ENCODE assay signal across 17 mouse cellular contexts in the genomic region with DNA sequence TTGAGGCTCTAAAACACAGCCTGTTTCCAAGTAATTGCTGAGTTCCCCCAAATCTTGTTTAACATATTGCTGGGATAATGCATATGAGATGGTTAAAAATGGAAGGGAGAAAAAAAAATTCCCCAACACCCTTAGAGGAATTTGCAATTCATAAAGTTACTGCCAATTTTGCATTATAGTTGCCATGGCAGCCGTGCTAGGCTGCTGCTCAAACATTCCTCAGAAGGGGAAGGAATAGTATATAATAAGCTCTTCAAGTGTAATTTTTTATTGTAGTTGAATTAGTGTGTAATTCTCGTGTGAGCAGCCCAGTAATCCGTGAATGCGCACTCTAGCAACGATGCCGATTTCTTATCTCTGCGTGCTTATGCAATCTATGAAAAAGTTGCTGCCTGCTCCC. TPM values are rescaled to one million over a fixed set of nuclear protein-coding genes. Genes with fewer than 3 reads are reported as not detected.
DNase-seq lines count a peak whose midpoint lies in the region; ATAC-seq and TF ChIP-seq lines count a peak whose summit lies in the region.
"Had no signal": no experiment of that assay in that cellular context is flagged by ENCODE, and none has a peak within 500 bp of the region (broad histone marks: within the 10 kb centered on the region; RNA-seq: fewer than 3 reads in every experiment).

No protein-coding gene starts in this region.

- DNase-seq in forebrain, embryonic 11.5 days (ENCODE audit: low spot score), result no peak
- DNase-seq in limb, embryonic 14.5 days (ENCODE audit: low spot score), result peak; percentile 66
- DNase-seq in limb, embryonic 10.5 days (ENCODE audit: low spot score), result no peak
- peak; percentile 62 to 70 for DNase-seq in left cerebral cortex, postnatal 14 days (ENCODE audit: low spot score in 2 of 2)
- DNase-seq in right cerebral cortex, postnatal 36 days (ENCODE audit: low spot score in 2 of 2), result peak; percentile 34 to 68
- DNase-seq in thymus, postnatal 10 days (ENCODE audit: low spot score in 2 of 2), result no peak
- DNase-seq: cerebellum, postnatal 10 days; kidney, postnatal 14 days had no signal

- H3K4me3 ChIP-seq in forebrain, embryonic 13.5 days, result no peak overlapping the region
- H3K4me3 ChIP-seq in forebrain, embryonic 11.5 days (ENCODE audit: low read depth, low read length), result no peak overlapping the region
- no peak overlapping the region for H3K4me3 ChIP-seq in limb, embryonic 14.5 days (replicated peaks; ENCODE audit: low read length)
- no peak overlapping the region for H3K4me3 ChIP-seq in limb, embryonic 10.5 days
- no peak overlapping the region for H3K4me3 ChIP-seq in kidney, embryonic 14.5 days (ENCODE audit: low read length)
- H3K4me3 ChIP-seq: embryonic facial prominence, embryonic 15.5 days; heart, embryonic 10.5 days; limb, embryonic 12.5 days; lung, embryonic 15.5 days; midbrain, embryonic 12.5 days had no signal

- peak; percentile 87 for ATAC-seq in forebrain, embryonic 13.5 days
- no peak for ATAC-seq in forebrain, embryonic 11.5 days (replicated peaks; ENCODE audit: low FRiP score)
- ATAC-seq in limb, embryonic 14.5 days (ENCODE audit: low FRiP score, low read depth), result peak; percentile 38; the same call in 1 of the 2 replicates
- ATAC-seq in kidney, embryonic 14.5 days (ENCODE audit: low FRiP score, low TSS enrichment), result no peak

- no peak overlapping the region for H3K4me2 ChIP-seq in forebrain, embryonic 13.5 days
- no peak overlapping the region for H3K4me2 ChIP-seq in forebrain, embryonic 11.5 days (ENCODE audit: low read depth, low read length, severe bottlenecking)
- no peak overlapping the region for H3K4me2 ChIP-seq in limb, embryonic 14.5 days (replicated peaks; ENCODE audit: low read depth, low read length, severe bottlenecking)
- H3K4me2 ChIP-seq in kidney, embryonic 14.5 days (replicated peaks; ENCODE audit: low read depth, low read length), result no peak overlapping the region
- H3K4me2 ChIP-seq: embryonic facial prominence, embryonic 15.5 days; limb, embryonic 12.5 days; lung, embryonic 15.5 days; midbrain, embryonic 12.5 days had no signal

- WGBS in forebrain, embryonic 13.5 days, result 51% methylated on average over 7 of the region's 7 CpGs
- 83% methylated on average over 7 of the region's 7 CpGs for WGBS in forebrain, embryonic 11.5 days
- 59% methylated on average over 7 of the region's 7 CpGs for WGBS in limb, embryonic 14.5 days
- 96% methylated on average over 7 of the region's 7 CpGs for WGBS in limb, embryonic 10.5 days
- 86% methylated on average over 7 of the region's 7 CpGs for WGBS in kidney, embryonic 14.5 days

- H3K4me1 ChIP-seq in forebrain, embryonic 13.5 days, result peaks cover 20% of the 10 kb centered on the region
- H3K4me1 ChIP-seq in forebrain, embryonic 11.5 days (replicated peaks; ENCODE audit: control insufficient read depth, insufficient read depth, low read length), result no peaks in the 10 kb centered on the region; the same call in 1 of the 2 replicates
- peaks cover 26% of the 10 kb centered on the region for H3K4me1 ChIP-seq in limb, embryonic 14.5 days (ENCODE audit: control insufficient read depth, insufficient read depth, low read length)
- H3K4me1 ChIP-seq in limb, embryonic 10.5 days, result peaks cover 24% of the 10 kb centered on the region
- H3K4me1 ChIP-seq in kidney, embryonic 14.5 days (ENCODE audit: control insufficient read depth, insufficient read depth, low read length), result no peaks in the 10 kb centered on the region
- H3K4me1 ChIP-seq: heart, embryonic 10.5 days had no signal

- H3K36me3 ChIP-seq in forebrain, embryonic 13.5 days (ENCODE audit: poor library complexity, severe bottlenecking), result no peaks in the 10 kb centered on the region
- H3K36me3 ChIP-seq in forebrain, embryonic 11.5 days (ENCODE audit: control insufficient read depth, insufficient read depth, low read length), result no peaks in the 10 kb centered on the region
- no peaks in the 10 kb centered on the region for H3K36me3 ChIP-seq in limb, embryonic 14.5 days (ENCODE audit: control insufficient read depth, insufficient read depth, low read length)
- H3K36me3 ChIP-seq in limb, embryonic 10.5 days, result no peaks in the 10 kb centered on the region
- no peaks in the 10 kb centered on the region for H3K36me3 ChIP-seq in kidney, embryonic 14.5 days (ENCODE audit: control insufficient read depth, insufficient read depth, low read length)
- H3K36me3 ChIP-seq: embryonic facial prominence, embryonic 15.5 days; heart, embryonic 10.5 days; limb, embryonic 12.5 days; lung, embryonic 15.5 days; midbrain, embryonic 12.5 days had no signal

- no peak for TF ChIP-seq POLR2A in limb, embryonic 14.5 days (IDR thresholded peaks at IDR 0.05; ENCODE audit: borderline replicate concordance, extremely low read depth, insufficient read depth, insufficient read length)

- no peak overlapping the region for H3K9ac ChIP-seq in forebrain, embryonic 13.5 days
- H3K9ac ChIP-seq in forebrain, embryonic 11.5 days (ENCODE audit: low read length), result no peak overlapping the region
- no peak overlapping the region for H3K9ac ChIP-seq in limb, embryonic 14.5 days (ENCODE audit: low read depth, low read length, severe bottlenecking)
- no peak overlapping the region for H3K9ac ChIP-seq in kidney, embryonic 14.5 days (ENCODE audit: low read depth, low read length)
- H3K9ac ChIP-seq: embryonic facial prominence, embryonic 15.5 days; limb, embryonic 12.5 days; lung, embryonic 15.5 days; midbrain, embryonic 12.5 days had no signal

- no peaks in the 10 kb centered on the region for H3K27me3 ChIP-seq in forebrain, embryonic 13.5 days
- no peaks in the 10 kb centered on the region for H3K27me3 ChIP-seq in forebrain, embryonic 11.5 days (ENCODE audit: control insufficient read depth, insufficient read depth, low read length)
- no peaks in the 10 kb centered on the region for H3K27me3 ChIP-seq in limb, embryonic 14.5 days (ENCODE audit: control insufficient read depth, insufficient read depth, low read length)
- H3K27me3 ChIP-seq in limb, embryonic 10.5 days (ENCODE audit: low read depth, poor library complexity, severe bottlenecking), result no peaks in the 10 kb centered on the region
- no peaks in the 10 kb centered on the region for H3K27me3 ChIP-seq in kidney, embryonic 14.5 days (ENCODE audit: control insufficient read depth, insufficient read depth, low read length)
- H3K27me3 ChIP-seq: embryonic facial prominence, embryonic 15.5 days; limb, embryonic 12.5 days; lung, embryonic 15.5 days had no signal

- intact Hi-C loops in left cerebral cortex, postnatal 14 days (cut with DNase I), result no loop called here

- H3K9me3 ChIP-seq in forebrain, embryonic 13.5 days (replicated peaks), result no peaks in the 10 kb centered on the region
- H3K9me3 ChIP-seq in forebrain, embryonic 11.5 days (ENCODE audit: control insufficient read depth, low read length), result no peaks in the 10 kb centered on the region
- no peaks in the 10 kb centered on the region for H3K9me3 ChIP-seq in limb, embryonic 14.5 days (ENCODE audit: control insufficient read depth, low read length)
- no peaks in the 10 kb centered on the region for H3K9me3 ChIP-seq in limb, embryonic 10.5 days (replicated peaks)
- H3K9me3 ChIP-seq in kidney, embryonic 14.5 days (ENCODE audit: control insufficient read depth, low read length), result no peaks in the 10 kb centered on the region
- H3K9me3 ChIP-seq: embryonic facial prominence, embryonic 15.5 days; heart, embryonic 10.5 days; limb, embryonic 12.5 days; lung, embryonic 15.5 days had no signal

- no peak overlapping the region for H3K27ac ChIP-seq in forebrain, embryonic 13.5 days
- H3K27ac ChIP-seq in forebrain, embryonic 11.5 days (ENCODE audit: low read depth, low read length), result no peak overlapping the region
- no peak overlapping the region for H3K27ac ChIP-seq in limb, embryonic 14.5 days (replicated peaks; ENCODE audit: low read depth, low read length)
- no peak overlapping the region for H3K27ac ChIP-seq in limb, embryonic 10.5 days
- no peak overlapping the region for H3K27ac ChIP-seq in kidney, embryonic 14.5 days (ENCODE audit: low read depth, low read length)
- H3K27ac ChIP-seq: embryonic facial prominence, embryonic 15.5 days; heart, embryonic 10.5 days; limb, embryonic 12.5 days; lung, embryonic 15.5 days; midbrain, embryonic 12.5 days had no signal

RNA-seq across cellular contexts. Expression of a gene that starts 1.2 kb away (rescaled TPM):
- polyA plus RNA-seq in forebrain, embryonic 13.5 days (2015; fragmentation: Nextera tagmentation; extraction: Ambion mirVana), result 0.23 and 0.27 TPM in 2 replicates
- polyA plus RNA-seq in forebrain, embryonic 11.5 days (2014; fragmentation: Nextera tagmentation; extraction: Ambion mirVana), result 0.20 and 0.41 TPM in 2 replicates
- polyA plus RNA-seq in limb, embryonic 14.5 days (2012; rRNA removed), result 0.05 TPM in 1 of 2 replicates, not detected in the other
- 0.23 TPM in 1 of 2 replicates, not detected in the other for polyA plus RNA-seq in limb, embryonic 14.5 days (2014; fragmentation: Nextera tagmentation; extraction: Ambion mirVana)
- polyA plus RNA-seq in limb, embryonic 10.5 days (2016; fragmentation: Nextera tagmentation; extraction: Ambion mirVana), result 0.13 TPM in 1 of 2 replicates, not detected in the other
- under 1 TPM; 0.26 to 0.32 TPM for total RNA-seq in left cerebral cortex, postnatal 14 days (2021)
- polyA plus RNA-seq in kidney, embryonic 14.5 days (2014; fragmentation: Nextera tagmentation; extraction: Ambion mirVana), result 0.35 TPM in 1 of 2 replicates, not detected in the other
- total RNA-seq: gastrocnemius, adult 18-20 months had no signal
- polyA plus RNA-seq: lung, embryonic 15.5 days; spleen, adult 2 months had no signal

RNA-seq across cellular contexts. Expression of a gene that starts 39.9 kb away (rescaled TPM):
- polyA plus RNA-seq in forebrain, embryonic 13.5 days (2015; fragmentation: Nextera tagmentation; extraction: Ambion mirVana), result 43.3 and 50.8 TPM in 2 replicates
- 69.0 and 74.6 TPM in 2 replicates for polyA plus RNA-seq in forebrain, embryonic 11.5 days (2014; fragmentation: Nextera tagmentation; extraction: Ambion mirVana)
- 21.6 and 25.3 TPM in 2 replicates for polyA plus RNA-seq in limb, embryonic 14.5 days (2012; rRNA removed)
- 60.2 and 63.4 TPM in 2 replicates for polyA plus RNA-seq in limb, embryonic 14.5 days (2014; fragmentation: Nextera tagmentation; extraction: Ambion mirVana)
- polyA plus RNA-seq in limb, embryonic 10.5 days (2016; fragmentation: Nextera tagmentation; extraction: Ambion mirVana), result 69.8 and 70.8 TPM in 2 replicates
- 10 to 100 TPM; 12.3 to 18.5 TPM for total RNA-seq in left cerebral cortex, postnatal 14 days (2021)
- polyA plus RNA-seq in kidney, embryonic 14.5 days (2014; fragmentation: Nextera tagmentation; extraction: Ambion mirVana), result 58.9 and 81.5 TPM in 2 replicates

RNA-seq across cellular contexts. Expression of a gene that starts 40.2 kb away (rescaled TPM):
- polyA plus RNA-seq in forebrain, embryonic 13.5 days (2015; fragmentation: Nextera tagmentation; extraction: Ambion mirVana), result 0.22 and 0.57 TPM in 2 replicates
- 0.25 TPM in 1 of 2 replicates, not detected in the other for polyA plus RNA-seq in forebrain, embryonic 11.5 days (2014; fragmentation: Nextera tagmentation; extraction: Ambion mirVana)
- 0.08 TPM in 1 of 2 replicates, not detected in the other for polyA plus RNA-seq in limb, embryonic 14.5 days (2012; rRNA removed)
- polyA plus RNA-seq in limb, embryonic 14.5 days (2014; fragmentation: Nextera tagmentation; extraction: Ambion mirVana), result not detected in 2 replicates
- polyA plus RNA-seq in limb, embryonic 10.5 days (2016; fragmentation: Nextera tagmentation; extraction: Ambion mirVana), result 0.08 and 0.19 TPM in 2 replicates
- under 1 TPM; 0.57 to 0.66 TPM for total RNA-seq in left cerebral cortex, postnatal 14 days (2021)
- polyA plus RNA-seq in kidney, embryonic 14.5 days (2014; fragmentation: Nextera tagmentation; extraction: Ambion mirVana), result not detected in 2 replicates
- total RNA-seq: gastrocnemius, adult 18-20 months had no signal
- polyA plus RNA-seq: heart, embryonic 10.5 days; limb, embryonic 12.5 days; spleen, adult 2 months had no signal

Comparison
In these comparisons a context has a peak if more than half of its experiments do, and no peak if none do; other contexts are left out.
1. ATAC-seq: peak in forebrain, embryonic 13.5 days (single experiment) and limb, embryonic 14.5 days (single experiment); none in forebrain, embryonic 11.5 days (single experiment) and kidney, embryonic 14.5 days (single experiment).
2. DNase-seq: peak in limb, embryonic 14.5 days (single experiment), left cerebral cortex, postnatal 14 days (2 of 2) and right cerebral cortex, postnatal 36 days (2 of 2); none in forebrain, embryonic 11.5 days (single experiment), limb, embryonic 10.5 days (single experiment) and thymus, postnatal 10 days (0 of 2).